Mouse (Mus musculus): ENCODE results near the gene Harbi1. TPM values are rescaled to one million over a fixed set of nuclear protein-coding genes. Genes with fewer than 3 reads are reported as not detected.

Gene Harbi1
- polyA plus RNA-seq, 1 experiment, result 3.8 TPM

- H3K79me2 ChIP-seq (ENCODE audit: control insufficient read depth, insufficient read depth), result peaks cover 22% of the 10 kb centered on the region
- no peak for TF ChIP-seq FOSL1 (IDR thresholded peaks at IDR 0.05; ENCODE audit: insufficient read depth, low read length, poor library complexity, severe bottlenecking)
- no peak for TF ChIP-seq MYOG (IDR thresholded peaks at IDR 0.05; ENCODE audit: control insufficient read depth, extremely low read depth, insufficient read length)
- no peak for TF ChIP-seq CTCF (IDR thresholded peaks at IDR 0.05; ENCODE audit: control insufficient read depth, insufficient read depth, insufficient read length)
- TF ChIP-seq MAX (IDR thresholded peaks at IDR 0.05), result no peak
- no peak for TF ChIP-seq MYOD1 (IDR thresholded peaks at IDR 0.05; ENCODE audit: control insufficient read depth, insufficient read length, low read depth)
- no peak overlapping the region for H3K4me3 ChIP-seq (ENCODE audit: insufficient read depth, poor library complexity, severe bottlenecking)
- H3K79me3 ChIP-seq (ENCODE audit: low read depth), result peaks cover 16% of the 10 kb centered on the region
- no peaks in the 10 kb centered on the region for H3K36me3 ChIP-seq (ENCODE audit: control insufficient read depth, insufficient read depth)
- no peak overlapping the region for H3ac ChIP-seq (ENCODE audit: control insufficient read depth, insufficient read length, low read depth)
- peaks cover 10% of the 10 kb centered on the region for H3K27me3 ChIP-seq (ENCODE audit: control insufficient read depth, insufficient read depth, insufficient read length)
These were observed 16.4 kb downstream of the Harbi1 start for GRCm38 (mm10) chr2:91727011-91727410.

DNA sequence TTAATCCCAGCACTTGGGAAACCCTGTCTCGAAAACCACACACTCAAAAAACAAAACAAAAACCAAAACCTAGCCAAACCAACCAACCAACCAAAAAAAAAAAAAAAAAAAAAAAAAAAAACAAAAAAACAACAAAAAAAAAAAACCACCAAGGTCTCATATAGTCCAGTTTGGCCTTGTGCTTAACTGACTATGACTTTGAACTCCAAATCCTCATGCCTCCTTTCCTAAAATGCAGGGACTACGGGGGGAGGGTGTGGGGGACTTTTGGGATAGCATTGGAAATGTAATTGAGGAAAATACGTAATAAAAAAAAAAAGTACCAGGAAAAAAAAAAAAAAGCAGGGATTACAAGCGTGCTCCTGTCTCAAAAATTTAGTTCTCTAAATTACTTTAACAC lies 18.9 kb downstream of the Harbi1 start:
- no peak for TF ChIP-seq MAX (IDR thresholded peaks at IDR 0.05)
- no peak for TF ChIP-seq MYOG (IDR thresholded peaks at IDR 0.05; ENCODE audit: control insufficient read depth, extremely low read depth, insufficient read length)
- TF ChIP-seq MYOD1 (IDR thresholded peaks at IDR 0.05; ENCODE audit: control insufficient read depth, insufficient read length, low read depth), result no peak
- TF ChIP-seq USF1 (IDR thresholded peaks at IDR 0.05; ENCODE audit: low read depth), result no peak
- TF ChIP-seq CEBPB (IDR thresholded peaks at IDR 0.05; ENCODE audit: low read depth), result no peak
- TF ChIP-seq CTCF (IDR thresholded peaks at IDR 0.05; ENCODE audit: control insufficient read depth, insufficient read depth, insufficient read length), result no peak
- peaks cover 38% of the 10 kb centered on the region for H3K79me3 ChIP-seq (ENCODE audit: low read depth)
- no peak overlapping the region for H3ac ChIP-seq (ENCODE audit: control insufficient read depth, insufficient read length, low read depth)
- peaks cover 47% of the 10 kb centered on the region for H3K79me2 ChIP-seq (ENCODE audit: control insufficient read depth, insufficient read depth)
- H3K36me3 ChIP-seq (ENCODE audit: control insufficient read depth, insufficient read depth), result no peaks in the 10 kb centered on the region
- H3K27me3 ChIP-seq (ENCODE audit: control insufficient read depth, insufficient read depth, insufficient read length), result peaks cover 10% of the 10 kb centered on the region
- H3K4me3 ChIP-seq (ENCODE audit: insufficient read depth, poor library complexity, severe bottlenecking), result peak overlapping the region; percentile 89

DNA sequence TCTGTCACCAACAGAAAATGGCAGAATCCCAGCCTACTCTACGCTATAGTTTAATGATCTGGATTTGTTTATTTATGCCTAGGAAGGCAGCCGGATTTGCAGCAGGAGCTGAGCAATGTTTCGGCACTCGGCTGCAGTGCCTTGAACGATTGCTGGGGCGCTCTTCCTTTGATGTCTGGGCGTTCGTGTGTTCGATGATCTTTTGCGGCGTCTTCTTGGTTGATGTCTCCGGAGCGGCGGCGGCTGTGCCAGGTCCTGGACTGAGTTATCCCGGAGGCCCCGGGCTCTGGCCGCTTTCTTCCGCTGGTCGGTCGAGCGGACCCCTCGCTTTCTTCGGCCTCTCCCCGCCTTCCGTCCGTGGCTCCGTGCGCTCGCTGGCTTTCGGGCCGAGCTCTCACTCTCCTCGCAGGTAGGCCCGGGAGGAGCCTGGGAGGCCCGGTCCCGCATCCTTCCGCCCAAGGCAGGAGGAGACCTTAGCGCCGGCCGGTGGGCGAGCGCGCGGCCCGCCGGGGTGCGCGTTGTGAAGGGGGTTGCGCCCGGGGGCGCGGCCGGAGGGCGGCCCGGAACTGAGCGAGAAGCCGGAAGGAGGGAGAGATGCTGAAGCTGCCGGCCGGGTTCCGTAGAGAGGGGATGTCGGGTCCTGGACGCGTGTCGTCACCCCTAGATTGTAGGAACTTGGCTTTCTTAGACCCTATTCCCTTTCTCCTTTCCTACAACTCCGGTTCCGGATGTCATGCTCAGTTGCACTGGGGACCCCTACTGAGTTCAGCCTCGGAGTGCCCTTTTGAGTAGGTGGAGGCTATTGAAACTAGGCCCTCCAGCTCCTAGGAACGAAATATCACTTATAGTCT lies 19.5 kb downstream of the Harbi1 start, which contains the start of gene Ambra1:
TSS of gene Ambra1 (plus strand) at position 164 of the 851 bp plus-strand sequence.
- Histone ChIP-seq H3K4me3 (ENCODE audit: insufficient read depth, poor library complexity, severe bottlenecking) (peak within 1 kb of the TSS; percentile 89), H3K36me3 (ENCODE audit: control insufficient read depth, insufficient read depth) (no peaks in the 10 kb centered on the region), H3ac (ENCODE audit: control insufficient read depth, insufficient read length, low read depth) (peak within 1 kb of the TSS; percentile 80), H3K79me3 (ENCODE audit: low read depth) (peaks cover 44% of the 10 kb centered on the region), H3K79me2 (ENCODE audit: control insufficient read depth, insufficient read depth) (peaks cover 53% of the 10 kb centered on the region), H3K27me3 (ENCODE audit: control insufficient read depth, insufficient read depth, insufficient read length) (peaks cover 10% of the 10 kb centered on the region)
- TF ChIP-seq MYOG (IDR thresholded peaks at IDR 0.05; ENCODE audit: control insufficient read depth, extremely low read depth, insufficient read length) (no peak), MAX (IDR thresholded peaks at IDR 0.05) (peak; percentile 6), CEBPB (IDR thresholded peaks at IDR 0.05; ENCODE audit: low read depth) (no peak)

DNA sequence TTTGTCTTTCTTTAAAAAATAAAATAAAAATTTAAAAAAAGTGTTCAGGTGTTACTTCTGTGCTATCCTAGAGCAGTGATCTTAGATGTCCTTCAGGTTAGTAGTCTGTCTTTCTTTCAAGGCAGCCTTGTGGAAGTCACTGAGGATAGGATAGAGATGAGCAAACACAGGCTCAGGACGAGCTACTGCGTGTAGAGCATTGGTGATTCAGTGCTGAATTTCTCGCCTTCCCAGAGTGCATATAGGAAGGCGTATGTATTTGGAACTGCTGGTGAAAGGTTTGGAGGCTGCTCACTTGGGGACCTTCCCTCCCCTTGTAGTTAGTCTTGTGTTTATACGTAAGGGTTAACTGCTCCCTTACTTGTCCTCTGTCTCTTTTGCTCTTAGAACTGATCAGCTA lies 24.6 kb downstream of the Harbi1 start:
- Histone ChIP-seq H3K27me3 (ENCODE audit: control insufficient read depth, insufficient read depth, insufficient read length) (no peaks in the 10 kb centered on the region), H3ac (ENCODE audit: control insufficient read depth, insufficient read length, low read depth) (no peak overlapping the region), H3K79me3 (ENCODE audit: low read depth) (peaks cover 84% of the 10 kb centered on the region), H3K36me3 (ENCODE audit: control insufficient read depth, insufficient read depth) (no peaks in the 10 kb centered on the region), H3K4me3 (ENCODE audit: insufficient read depth, poor library complexity, severe bottlenecking) (no peak overlapping the region), H3K79me2 (ENCODE audit: control insufficient read depth, insufficient read depth) (peaks cover 100% of the 10 kb centered on the region)
- TF ChIP-seq CTCF (IDR thresholded peaks at IDR 0.05; ENCODE audit: control insufficient read depth, insufficient read depth, insufficient read length) (no peak), MYOG (IDR thresholded peaks at IDR 0.05; ENCODE audit: control insufficient read depth, extremely low read depth, insufficient read length) (no peak), USF1 (IDR thresholded peaks at IDR 0.05; ENCODE audit: low read depth) (no peak), FOSL1 (IDR thresholded peaks at IDR 0.05; ENCODE audit: insufficient read depth, low read length, poor library complexity, severe bottlenecking) (no peak), CEBPB (IDR thresholded peaks at IDR 0.05; ENCODE audit: low read depth) (no peak)

DNA sequence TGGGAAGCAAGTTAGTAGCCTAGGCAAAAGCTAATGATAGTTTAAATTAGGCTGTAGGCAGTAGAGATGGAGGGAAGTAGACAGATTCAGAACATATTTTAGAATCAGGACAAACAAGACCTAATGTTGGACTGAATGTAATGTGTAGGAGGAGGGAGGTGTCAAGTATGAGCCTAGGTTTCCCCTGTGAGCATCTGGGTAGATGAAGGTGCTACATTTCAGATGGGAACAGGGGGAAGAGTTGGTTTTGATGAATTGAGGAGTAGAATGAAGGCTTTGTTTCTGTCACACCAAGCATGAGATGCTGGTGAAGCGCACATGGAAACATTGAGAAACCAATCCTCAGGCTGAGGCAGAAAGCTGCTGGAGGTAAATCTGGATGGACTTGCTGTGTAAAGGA lies 28.9 kb downstream of the Harbi1 start:
- no peaks in the 10 kb centered on the region for H3K36me3 ChIP-seq (ENCODE audit: control insufficient read depth, insufficient read depth)
- no peak for TF ChIP-seq MYOD1 (IDR thresholded peaks at IDR 0.05; ENCODE audit: control insufficient read depth, insufficient read length, low read depth)
- TF ChIP-seq USF1 (IDR thresholded peaks at IDR 0.05; ENCODE audit: low read depth), result no peak
- no peak overlapping the region for H3K4me3 ChIP-seq (ENCODE audit: insufficient read depth, poor library complexity, severe bottlenecking)
- peaks cover 99% of the 10 kb centered on the region for H3K79me2 ChIP-seq (ENCODE audit: control insufficient read depth, insufficient read depth)
- no peak overlapping the region for H3ac ChIP-seq (ENCODE audit: control insufficient read depth, insufficient read length, low read depth)
- H3K27me3 ChIP-seq (ENCODE audit: control insufficient read depth, insufficient read depth, insufficient read length), result no peaks in the 10 kb centered on the region
- H3K79me3 ChIP-seq (ENCODE audit: low read depth), result peaks cover 58% of the 10 kb centered on the region

DNA sequence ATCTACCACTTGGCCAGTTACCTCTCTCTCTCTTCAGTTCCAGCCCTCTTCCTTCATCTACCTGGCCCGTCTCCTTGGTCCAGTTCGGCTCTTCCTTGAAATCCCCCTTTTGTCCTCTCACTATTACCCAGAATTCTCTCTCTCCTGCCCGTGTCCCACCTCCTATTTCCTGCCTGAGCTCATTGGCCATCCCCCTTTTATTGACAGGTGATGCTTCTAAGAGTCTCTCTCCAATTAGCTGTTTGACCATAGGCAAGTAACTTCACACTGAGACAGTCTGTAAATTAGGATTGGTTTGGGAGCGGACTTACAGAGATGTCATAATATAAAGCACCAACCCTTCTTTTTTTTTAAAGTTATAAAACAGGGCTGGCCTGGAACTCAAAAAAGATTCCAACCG lies 34.0 kb downstream of the Harbi1 start:
- Histone ChIP-seq H3K4me3 (ENCODE audit: insufficient read depth, poor library complexity, severe bottlenecking) (no peak overlapping the region), H3K79me3 (ENCODE audit: low read depth) (peaks cover 38% of the 10 kb centered on the region), H3K27me3 (ENCODE audit: control insufficient read depth, insufficient read depth, insufficient read length) (no peaks in the 10 kb centered on the region), H3ac (ENCODE audit: control insufficient read depth, insufficient read length, low read depth) (no peak overlapping the region), H3K36me3 (ENCODE audit: control insufficient read depth, insufficient read depth) (no peaks in the 10 kb centered on the region), H3K79me2 (ENCODE audit: control insufficient read depth, insufficient read depth) (peaks cover 94% of the 10 kb centered on the region)
- TF ChIP-seq MAX (IDR thresholded peaks at IDR 0.05) (no peak), MYOG (IDR thresholded peaks at IDR 0.05; ENCODE audit: control insufficient read depth, extremely low read depth, insufficient read length) (no peak), USF1 (IDR thresholded peaks at IDR 0.05; ENCODE audit: low read depth) (no peak), CEBPB (IDR thresholded peaks at IDR 0.05; ENCODE audit: low read depth) (no peak), FOSL1 (IDR thresholded peaks at IDR 0.05; ENCODE audit: insufficient read depth, low read length, poor library complexity, severe bottlenecking) (no peak), MYOD1 (IDR thresholded peaks at IDR 0.05; ENCODE audit: control insufficient read depth, insufficient read length, low read depth) (no peak), CTCF (IDR thresholded peaks at IDR 0.05; ENCODE audit: control insufficient read depth, insufficient read depth, insufficient read length) (no peak)
